In the genomic region with DNA sequence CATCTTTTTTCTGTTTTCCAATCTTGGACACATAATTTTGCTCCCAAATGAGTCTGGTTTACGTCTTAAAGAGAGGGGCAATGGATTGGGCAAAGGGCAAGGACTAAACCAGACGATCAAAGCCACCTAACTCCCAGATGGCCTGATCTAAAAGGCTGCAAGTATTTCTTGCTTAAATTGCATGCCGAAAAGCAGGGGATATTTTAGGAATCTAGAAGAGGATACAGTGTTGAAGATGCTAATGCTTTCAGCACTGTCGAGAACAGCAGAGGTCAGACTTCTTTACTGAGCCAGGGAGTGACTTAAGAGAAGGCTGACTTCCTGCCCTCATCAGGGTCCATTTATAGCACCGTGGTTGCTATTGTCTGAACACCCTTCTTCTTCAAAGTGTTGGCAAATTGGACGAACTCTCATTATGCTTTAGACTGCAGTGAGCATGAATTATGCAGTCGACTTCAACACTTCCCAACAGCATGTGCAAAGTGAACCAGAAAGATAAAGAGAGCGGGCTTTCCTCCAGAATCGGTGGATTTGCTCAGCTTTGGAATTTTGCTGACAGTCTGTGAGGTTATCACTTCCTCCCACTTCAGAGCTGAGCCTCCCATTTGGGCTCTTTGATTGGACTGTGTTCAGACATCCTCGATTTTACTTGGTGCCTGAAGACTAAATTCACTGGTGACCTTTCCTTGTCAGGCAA, we compare ENCODE assay signal across 11 mouse cellular contexts.
DNase-seq lines count a peak whose midpoint lies in the region; ATAC-seq lines count a peak whose summit lies in the region.
"Had no signal": no experiment of that assay in that cellular context is flagged by ENCODE, and none has a peak within 500 bp of the region (broad histone marks: within the 10 kb centered on the region; RNA-seq: fewer than 3 reads in every experiment).

No protein-coding gene starts in this region.

- H3K27me3 ChIP-seq in intestine, embryonic 15.5 days (replicated peaks): no peaks in the 10 kb centered on the region
- H3K27me3 ChIP-seq: lung, embryonic 15.5 days had no signal

- WGBS in intestine, embryonic 15.5 days: 47% methylated on average over 10 of the region's 10 CpGs

- H3K36me3 ChIP-seq in intestine, embryonic 15.5 days: no peaks in the 10 kb centered on the region
- H3K36me3 ChIP-seq: G1E; lung, embryonic 15.5 days had no signal

- no peak overlapping the region for H3K4me3 ChIP-seq in intestine, embryonic 15.5 days (replicated peaks)
- H3K4me3 ChIP-seq: lung, embryonic 15.5 days had no signal

- H3K27ac ChIP-seq in intestine, embryonic 15.5 days: no peak overlapping the region
- H3K27ac ChIP-seq: lung, embryonic 15.5 days had no signal

- H3K4me1 ChIP-seq in intestine, embryonic 15.5 days (replicated peaks): no peaks in the 10 kb centered on the region
- H3K4me1 ChIP-seq: lung, embryonic 15.5 days had no signal

- peak; percentile 13 for DNase-seq in embryo, embryonic 11 days
- no peak for DNase-seq in embryo, embryonic 10 days (ENCODE audit: low spot score)
- peak; percentile 3 for DNase-seq in testis, postnatal 14 days (ENCODE audit: low spot score)
- DNase-seq in testis, postnatal 10 days (ENCODE audit: low spot score): no peak
- DNase-seq in layer of hippocampus, postnatal 14 days (ENCODE audit: low spot score in 2 of 2): peak; percentile 40 to 74
- DNase-seq in right cerebral cortex, postnatal 4 days: peak; percentile 16
- no peak for DNase-seq in gastrocnemius, postnatal 10 days
- DNase-seq: adrenal gland, adult 8-10 months had no signal

- no peak for ATAC-seq in intestine, embryonic 15.5 days

- no peaks in the 10 kb centered on the region for H3K9me3 ChIP-seq in intestine, embryonic 15.5 days
- H3K9me3 ChIP-seq: lung, embryonic 15.5 days had no signal

- H3K4me2 ChIP-seq in intestine, embryonic 15.5 days (replicated peaks): no peak overlapping the region
- H3K4me2 ChIP-seq: lung, embryonic 15.5 days had no signal

- H3K9ac ChIP-seq in intestine, embryonic 15.5 days: no peak overlapping the region
- H3K9ac ChIP-seq: lung, embryonic 15.5 days had no signal

Comparison
In these comparisons a context has a peak if more than half of its experiments do, and no peak if none do; other contexts are left out.
1. DNase-seq: peak in embryo, embryonic 11 days (single experiment), testis, postnatal 14 days (single experiment), layer of hippocampus, postnatal 14 days (2 of 2) and right cerebral cortex, postnatal 4 days (single experiment); none in embryo, embryonic 10 days (single experiment), testis, postnatal 10 days (single experiment) and gastrocnemius, postnatal 10 days (single experiment).